Mouse (Mus musculus) cerebellum, adult 2 months (tissue): ENCODE results near the gene Vcan. TPM values are rescaled to one million over a fixed set of nuclear protein-coding genes. Genes with fewer than 3 reads are reported as not detected.

Source experiments
- DNase-seq, 2 experiments: peaks; one replicate each; pipeline ENCODE4 v3.0.0; 2021
- H3K27ac ChIP-seq: fragments of 200-500 bp; 2 replicates; pipeline ENCODE4 v1.5.1; 2012; ENCODE audit warnings: low read length, control low read depth, inconsistent platforms; ENCODE audit not compliant: insufficient read depth
- H3K27me3 ChIP-seq: fragments of 200-500 bp; 2 replicates; pipeline ENCODE4 v1.6.1; 2012; ENCODE audit warnings: inconsistent platforms, mild to moderate bottlenecking, low read length, moderate library complexity; ENCODE audit not compliant: control insufficient read depth, insufficient read depth
- H3K4me1 ChIP-seq: fragments of 200-500 bp; 2 replicates; pipeline ENCODE4 v1.6.1; 2011; ENCODE audit warnings: low read length; ENCODE audit not compliant: control insufficient read depth, insufficient read depth
- H3K4me3 ChIP-seq: fragments of 200-500 bp; replicated peaks from 2 replicates; pipeline ENCODE3; 2011; ENCODE audit warnings: mild to moderate bottlenecking, low read depth, low read length, control low read depth; ENCODE audit not compliant: insufficient read depth
- CTCF ChIP-seq: fragments of 200-500 bp; IDR thresholded peaks from 2 replicates; pipeline ENCODE4 v1.5.1; 2011; ENCODE audit warnings: low read depth, mild to moderate bottlenecking, control low read depth, low read length, moderate library complexity, borderline replicate concordance; ENCODE audit not compliant: insufficient read depth
- POLR2A ChIP-seq: fragments of 200-500 bp; IDR thresholded peaks from 2 replicates; pipeline ENCODE4 v1.6.1; 2011; ENCODE audit warnings: low read length, control low read depth, borderline replicate concordance; ENCODE audit not compliant: insufficient read depth
- WGBS: fragments of 180-500 bp; shearing (Covaris S2); methylation state at CpG from one replicate; pipeline ENCODE4 v1.1.7; 2018; 5-methylcytosine and 5-hydroxymethylcytosine counted together
- polyA plus RNA-seq: library from polyadenylated mRNA; depleted of rRNA; stranded (reverse); fragments of >200 nt; gene quantifications from 2 replicates; pipeline ENCODE4 v1.2.3, GENCODE M21; 2012; rRNA removed

Vcan gene
- polyA plus RNA-seq, 1 experiment, result 9.5 TPM

GRCm38 (mm10) chr13:89634137-89634683 lies 108.1 kb downstream of the Vcan start:
- TF ChIP-seq CTCF (peak; percentile 47; the same call in 1 of the 2 replicates), POLR2A (no peak)
- Histone ChIP-seq H3K4me3 (no peak overlapping the region), H3K27me3 (no peaks in the 10 kb centered on the region), H3K27ac (no peak overlapping the region), H3K4me1 (no peaks in the 10 kb centered on the region)
- DNase-seq, result peak in 1 of 2 experiments; percentile 27
- 32% methylated on average over 4 of the region's 4 CpGs for WGBS

- WGBS, result 79% methylated on average over 3 of the region's 3 CpGs
- no peaks in the 10 kb centered on the region for H3K27me3 ChIP-seq
- H3K4me1 ChIP-seq, result no peaks in the 10 kb centered on the region
- TF ChIP-seq POLR2A, result no peak
- TF ChIP-seq CTCF, result no peak
- H3K27ac ChIP-seq, result no peak overlapping the region
- no peak overlapping the region for H3K4me3 ChIP-seq
- DNase-seq, result no peak
Observed at GRCm38 (mm10) chr13:89619064-89619463, 123.2 kb downstream of the Vcan start.

GRCm38 (mm10) chr13:89607399-89607798 lies 134.9 kb downstream of the Vcan start:
- no peak for TF ChIP-seq CTCF
- no peak for TF ChIP-seq POLR2A
- Histone ChIP-seq H3K4me3 (no peak overlapping the region), H3K27me3 (no peaks in the 10 kb centered on the region), H3K27ac (no peak overlapping the region), H3K4me1 (no peaks in the 10 kb centered on the region)
- DNase-seq, result no peak
- WGBS, result 67% methylated on average over 3 of the region's 3 CpGs

Other genes with a start within 250 kb of the Vcan start
- gene Hapln1, start 202.7 kb downstream of the Vcan start, polyA plus RNA-seq, result 6.6 and 9.8 TPM in 2 replicates